Mouse (Mus musculus) kidney, adult 18-20 months (tissue): ENCODE measurements at regions not wholly inside any gene's neighbourhood (a gene's known extent, or its start where the extent isn't known, plus 50 kb on each side); places are given as distances from the start of the nearest gene placed in this dataset.

ENCODE experiments used
- DNase-seq: peaks from one replicate; pipeline ENCODE4 v3.0.0; 2021

DNA sequence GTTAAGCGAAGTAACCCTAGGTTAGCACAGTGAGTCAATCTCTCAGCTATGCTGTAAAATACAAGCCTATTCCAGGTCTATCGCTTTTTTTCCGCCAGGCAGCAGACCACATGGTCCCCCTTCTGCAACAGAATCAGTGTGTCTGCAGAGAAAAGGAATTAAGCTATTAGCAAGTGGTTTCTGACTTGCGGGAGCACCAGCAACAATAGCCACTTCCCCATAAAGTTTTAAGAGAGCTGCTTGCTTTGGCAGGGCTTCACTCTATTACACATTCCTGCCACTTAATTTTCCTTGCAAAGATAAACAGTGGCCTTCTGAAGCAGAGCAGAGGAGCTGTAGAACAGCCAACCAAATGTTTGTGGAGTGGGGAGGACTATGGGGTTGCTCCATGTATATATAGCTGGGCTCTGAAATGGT lies 59.8 kb upstream of the Osmr start:
- DNase-seq: peak; percentile 16

DNA sequence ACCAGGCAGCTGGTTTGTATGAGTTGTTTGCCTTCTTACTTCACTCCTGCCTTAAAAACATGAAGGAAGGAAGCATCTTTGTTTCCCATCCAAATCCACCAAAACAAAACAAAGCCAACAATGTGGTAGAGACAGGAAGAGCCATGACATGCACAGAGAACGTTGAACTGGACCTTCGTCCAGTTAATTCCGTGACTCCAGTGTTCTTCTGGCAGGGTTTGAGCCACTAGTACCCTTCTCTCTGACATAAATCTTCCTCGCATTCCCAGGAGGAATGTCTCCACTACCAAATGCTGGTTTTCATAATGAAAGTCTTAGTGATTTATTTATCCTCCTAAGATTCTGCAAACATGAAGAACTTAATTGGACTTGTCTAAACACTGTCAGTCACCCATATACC lies 66.7 kb upstream of the Osmr start:
- no peak for DNase-seq

DNA sequence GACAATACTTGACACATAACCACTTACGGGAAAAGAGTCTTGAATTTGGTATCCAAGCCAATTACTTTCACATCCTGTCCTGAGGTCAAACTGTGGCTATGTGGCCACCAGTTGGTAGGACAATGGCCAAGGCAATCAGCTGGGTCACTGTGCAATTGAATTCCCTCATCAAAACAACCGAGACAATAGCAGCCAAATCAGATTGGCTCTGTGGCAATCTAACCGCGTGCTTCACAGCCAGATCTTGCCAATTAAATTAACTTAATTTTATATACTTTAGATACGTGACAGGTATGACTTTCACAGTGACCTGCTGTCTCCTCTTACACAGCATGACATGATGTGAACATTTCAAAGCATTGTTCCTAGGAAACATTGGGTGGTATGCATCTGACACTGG lies 74.5 kb upstream of the Osmr start:
- DNase-seq: no peak

DNA sequence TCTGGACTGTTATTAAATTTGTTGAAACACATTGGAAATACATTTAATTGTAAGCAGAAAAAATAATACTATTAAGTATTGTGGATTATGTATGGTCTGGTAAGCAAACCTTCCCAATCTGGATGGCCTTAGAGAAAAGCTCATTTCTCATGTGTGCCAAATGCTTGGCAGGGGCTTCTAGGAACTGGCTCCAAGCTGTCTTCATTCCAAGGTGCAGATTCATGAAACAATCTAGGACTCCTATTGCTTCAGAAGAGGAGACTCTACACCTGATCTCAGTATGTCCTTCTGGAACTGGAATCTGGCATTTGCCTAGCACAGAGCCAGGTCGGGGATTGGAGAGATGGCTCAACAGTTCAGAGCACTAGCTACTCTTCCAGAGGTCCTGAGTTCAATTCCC lies 74.9 kb upstream of the Osmr start:
- DNase-seq: no peak

DNA sequence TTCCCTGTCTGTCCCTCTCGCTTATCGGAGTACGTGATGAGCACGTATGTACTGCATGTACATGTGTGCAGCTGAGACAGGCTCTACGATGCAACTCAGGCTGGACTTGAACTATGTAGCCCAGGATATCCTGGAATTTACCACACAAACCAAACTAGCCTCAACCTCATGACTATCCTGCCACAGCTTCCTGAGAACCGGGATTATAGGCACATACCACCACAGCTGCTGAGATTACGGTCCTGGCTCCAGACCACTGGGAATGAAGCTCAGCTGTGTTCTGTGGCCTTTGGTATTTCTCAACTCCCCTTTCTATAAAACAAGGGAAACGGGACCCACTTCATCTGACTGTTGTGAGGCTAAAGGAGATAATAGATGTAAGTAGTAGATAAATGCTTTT lies 75.7 kb upstream of the Osmr start:
- no peak for DNase-seq

- DNase-seq: no peak
These were observed 78.8 kb upstream of the Osmr start for GRCm38 (mm10) chr15:6953556-6953955.

- no peak for DNase-seq
These were observed 79.4 kb upstream of the Osmr start for GRCm38 (mm10) chr15:6953970-6954791.

GRCm38 (mm10) chr15:6959911-6960310 lies 85.1 kb upstream of the Osmr start:
- no peak for DNase-seq

DNA sequence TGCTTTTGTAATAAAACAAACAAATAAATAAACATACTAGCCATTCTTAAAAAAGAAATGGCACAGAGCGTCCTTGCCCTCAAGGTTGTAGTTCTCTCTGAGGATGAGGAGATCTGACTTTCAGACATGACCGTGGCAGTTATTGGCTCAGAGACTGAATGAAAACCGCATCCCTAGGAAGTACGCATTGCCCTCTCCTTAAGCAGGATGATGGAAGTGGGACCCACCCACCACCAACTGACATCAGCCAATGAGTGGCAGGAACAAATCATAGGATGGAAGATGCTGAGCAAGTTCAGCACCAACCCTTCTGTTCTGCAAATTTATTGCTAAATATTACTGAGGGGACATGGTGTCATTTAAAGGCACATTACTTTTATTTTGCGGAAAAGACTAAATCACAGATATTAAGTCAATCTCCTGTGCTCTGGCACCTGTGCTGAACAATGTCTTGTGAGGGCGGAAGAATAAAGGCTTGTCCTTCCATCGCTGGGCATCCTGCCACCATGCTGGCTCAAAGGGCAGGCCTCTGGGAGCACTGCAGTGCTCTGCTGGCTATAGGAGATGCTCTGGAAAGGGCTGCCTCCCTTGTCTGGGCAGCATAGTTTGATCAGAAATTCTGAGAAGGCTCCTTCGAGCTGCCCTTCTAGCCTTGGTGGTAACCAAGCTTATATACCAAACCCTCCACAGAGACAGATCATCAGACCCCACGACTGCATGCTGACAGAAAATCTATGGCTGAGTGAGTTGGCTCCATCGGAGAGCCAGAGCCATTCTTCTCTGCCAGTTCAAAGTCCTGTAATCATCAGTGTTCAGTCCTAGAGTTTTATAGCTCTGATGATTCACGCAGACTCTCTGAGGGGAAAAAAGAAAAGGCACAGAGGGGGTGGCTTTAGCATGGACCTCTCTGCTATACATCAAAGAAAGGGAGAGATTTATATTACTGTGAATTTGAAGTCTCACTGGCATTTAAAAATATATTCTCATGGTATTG lies 86.3 kb upstream of the Osmr start:
- peak; percentile 56 for DNase-seq

DNA sequence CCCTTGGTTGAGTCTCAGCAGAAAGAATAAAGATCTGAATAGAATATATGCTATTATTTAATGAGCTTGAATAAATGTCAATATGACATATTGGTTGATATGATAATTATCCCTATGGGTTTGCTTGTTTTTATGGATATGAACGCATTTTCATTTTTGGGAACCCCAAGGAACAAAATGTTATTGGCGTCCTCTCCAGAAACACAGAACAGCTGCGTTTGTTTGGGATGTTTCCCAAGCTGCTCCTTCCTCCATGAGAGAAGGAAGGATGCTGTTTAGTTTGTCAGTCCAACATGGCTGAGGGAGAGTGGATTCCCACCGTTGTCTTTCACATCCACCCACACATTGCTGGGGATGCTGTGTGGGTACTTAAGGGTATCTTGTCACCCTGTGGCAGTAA lies 89.9 kb upstream of the Osmr start:
- DNase-seq: no peak

DNA sequence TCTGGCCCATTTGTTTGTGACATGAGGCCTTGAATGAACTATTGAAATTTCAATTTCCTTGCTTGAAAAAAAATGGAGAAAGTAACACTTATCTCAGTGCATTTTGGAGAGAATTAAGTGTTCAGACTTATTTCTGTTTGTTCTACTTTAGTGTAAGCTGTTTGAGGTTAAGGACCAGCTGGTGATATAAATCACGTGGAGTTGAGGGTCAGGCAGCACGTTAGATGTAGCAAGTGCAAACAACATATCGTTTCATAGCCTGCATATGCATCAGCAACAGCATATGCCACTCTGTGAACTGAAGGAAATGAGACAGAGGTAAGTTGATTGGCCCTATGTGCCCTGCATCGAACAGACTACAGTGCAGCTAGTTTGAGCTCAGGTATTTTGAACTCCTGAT lies 90.7 kb upstream of the Osmr start:
- DNase-seq: no peak

GRCm38 (mm10) chr15:6974410-6974809 lies 99.6 kb upstream of the Osmr start:
- DNase-seq: no peak

GRCm38 (mm10) chr15:6981430-6981829 lies 106.7 kb upstream of the Osmr start:
- no peak for DNase-seq

DNA sequence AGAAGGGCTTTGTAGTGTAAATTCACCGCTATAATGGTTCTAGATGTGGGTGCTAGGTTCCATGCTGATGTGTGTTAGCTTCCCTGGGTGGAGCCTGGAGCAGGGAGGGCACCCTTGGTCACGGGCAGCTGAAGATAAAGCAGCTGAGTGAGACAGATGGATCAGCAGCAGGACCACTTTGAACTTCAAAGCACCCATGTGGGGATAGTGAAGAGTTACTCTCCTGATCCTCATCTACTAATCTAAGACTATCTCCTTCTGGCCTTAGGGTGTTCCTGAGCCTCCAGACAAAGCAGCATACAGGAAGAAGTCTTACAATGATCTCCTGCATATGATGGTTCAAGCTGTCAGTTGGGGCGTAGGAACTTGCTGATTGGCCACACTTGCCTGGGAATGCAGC lies 107.1 kb upstream of the Lifr start:
- DNase-seq: no peak

DNA sequence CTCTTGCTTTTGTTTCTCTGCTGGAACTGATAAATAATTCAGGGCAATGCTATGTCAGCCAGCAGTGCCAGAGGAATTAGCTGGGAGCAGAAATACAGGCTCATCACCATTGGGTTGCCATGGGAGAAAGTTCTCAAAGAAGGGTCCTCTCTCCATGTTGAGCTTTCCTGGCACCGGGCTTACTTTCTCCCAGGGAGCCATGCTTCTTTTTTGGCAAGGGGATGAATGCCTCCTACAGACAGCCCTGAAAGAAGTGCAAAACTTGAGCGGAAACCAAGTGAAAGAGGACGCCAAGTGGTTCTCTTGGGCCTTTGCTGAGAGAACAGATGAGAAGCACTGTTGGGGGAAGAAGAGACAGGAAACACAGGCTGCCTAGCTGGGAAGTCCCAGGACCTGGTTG lies 102.2 kb upstream of the Lifr start:
- DNase-seq: no peak

DNA sequence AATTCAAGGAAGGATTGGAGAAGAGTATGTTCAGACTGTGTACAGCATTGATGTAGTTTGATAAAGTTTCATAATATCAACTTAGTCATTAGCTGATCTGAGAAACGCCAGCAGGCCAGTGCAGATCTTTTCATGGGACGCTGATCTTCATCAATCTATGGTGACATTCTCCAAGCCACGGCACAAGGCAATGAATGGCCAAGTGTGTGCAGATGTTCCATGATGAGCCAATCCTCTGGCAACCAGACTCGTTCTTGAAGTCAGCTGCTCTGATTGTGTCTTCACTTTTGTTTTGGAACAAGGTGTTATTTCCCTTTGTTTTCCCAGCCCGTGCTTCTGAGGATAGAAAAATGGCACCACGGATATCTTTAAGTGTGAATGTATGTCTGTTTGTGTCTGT lies 101.3 kb upstream of the Lifr start:
- no peak for DNase-seq

DNA sequence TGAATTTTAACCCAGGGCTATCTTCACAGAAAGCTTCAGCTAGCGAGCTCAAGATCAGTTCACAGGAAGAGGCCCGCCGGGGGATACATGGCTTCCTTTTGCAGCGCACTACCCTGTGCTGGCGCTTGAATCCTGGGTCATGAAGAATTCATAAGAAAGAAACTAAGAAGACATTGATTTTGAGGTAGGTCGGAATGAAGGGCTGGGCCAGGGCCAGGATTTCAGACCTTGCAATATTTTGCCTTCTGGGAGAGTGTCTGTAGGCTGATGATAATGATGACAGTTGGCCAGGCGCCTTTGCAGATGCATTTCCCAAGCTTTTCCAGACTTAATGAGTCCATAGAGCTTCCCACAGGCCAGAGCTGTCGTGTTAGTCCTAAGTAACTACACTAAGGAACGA lies 97.2 kb upstream of the Lifr start:
- DNase-seq: no peak

- DNase-seq: no peak
These were observed 95.2 kb upstream of the Lifr start for GRCm38 (mm10) chr15:6995246-6995645.

- no peak for DNase-seq
These were observed 92.5 kb upstream of the Lifr start for GRCm38 (mm10) chr15:6997871-6998270.

DNA sequence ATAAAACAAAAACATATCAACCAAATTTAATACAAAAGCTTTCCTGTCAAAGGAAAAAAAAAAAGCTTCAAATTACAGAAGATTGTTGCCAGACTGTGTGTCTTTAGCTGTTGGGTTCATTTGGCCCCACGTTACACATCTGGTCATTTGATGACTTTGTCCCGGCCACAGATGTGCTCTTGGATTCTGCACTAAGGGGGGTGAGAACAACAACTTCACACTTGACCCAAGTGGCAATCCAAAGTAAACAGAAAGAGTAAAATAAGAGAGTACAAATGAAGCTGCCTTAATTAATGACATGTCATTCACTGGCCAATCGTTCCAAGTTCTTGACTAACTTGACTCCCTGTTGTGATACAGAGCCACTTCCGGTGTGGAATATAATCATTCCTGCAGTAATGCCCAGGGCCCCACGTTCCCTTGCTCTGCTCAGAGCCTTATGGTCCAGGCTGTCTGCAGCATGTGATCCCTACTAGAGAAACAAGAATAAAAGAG lies 91.8 kb upstream of the Lifr start:
- no peak for DNase-seq

GRCm38 (mm10) chr15:6999667-7000066 lies 90.7 kb upstream of the Lifr start:
- DNase-seq: no peak

GRCm38 (mm10) chr15:7002226-7002625 lies 88.2 kb upstream of the Lifr start:
- DNase-seq: no peak

- no peak for DNase-seq
These were observed 87.1 kb upstream of the Lifr start for GRCm38 (mm10) chr15:7003311-7003710.

- DNase-seq: no peak
These were observed 85.3 kb upstream of the Lifr start for GRCm38 (mm10) chr15:7005142-7005541.
